Mouse (Mus musculus) liver, postnatal 0 days (tissue): ENCODE results near the gene Pold4.

Experiments used
- CTCF ChIP-seq: sonication (generic); IDR thresholded peaks from 2 replicates; pipeline ENCODE4 v1.5.1; 2016; ENCODE audit warnings: antibody characterized with exemption, low read depth
- EP300 ChIP-seq: IDR thresholded peaks from 2 replicates; pipeline ENCODE4 v1.6.1; 2016; ENCODE audit warnings: antibody characterized with exemption, low read depth, mild to moderate bottlenecking

GRCm38 (mm10) chr19:4270187-4270586, 38.5 kb downstream of the Pold4 start:
- no peak for TF ChIP-seq CTCF
- no peak for TF ChIP-seq EP300
